Mouse (Mus musculus): ENCODE data around the gene Emc7. TPM values are rescaled to one million over a fixed set of nuclear protein-coding genes. Genes with fewer than 3 reads are reported as not detected.

The Emc7 gene
- polyA plus RNA-seq, 1 experiment from 2014 or later = 18.5 TPM

Other genes starting within 250 kb of the Emc7 start
- gene Lpcat4, start 215.5 kb upstream of the Emc7 start, polyA plus RNA-seq (2016; fragmentation: Nextera tagmentation; extraction: Ambion mirVana) = 18.4 and 18.6 TPM in 2 replicates
- not detected in 2 replicates for gene Nutm1, start 195.7 kb upstream of the Emc7 start, polyA plus RNA-seq (2016; fragmentation: Nextera tagmentation; extraction: Ambion mirVana)
- 159 and 169 TPM in 2 replicates for gene Nop10, start 193.1 kb upstream of the Emc7 start, polyA plus RNA-seq (2016; fragmentation: Nextera tagmentation; extraction: Ambion mirVana)
- gene Slc12a6, start 189.2 kb upstream of the Emc7 start, polyA plus RNA-seq (2016; fragmentation: Nextera tagmentation; extraction: Ambion mirVana) = 15.1 and 17.7 TPM in 2 replicates
- not detected in 2 replicates for gene Gm21985, start 188.7 kb upstream of the Emc7 start, polyA plus RNA-seq (2016; fragmentation: Nextera tagmentation; extraction: Ambion mirVana)
- 86.2 and 91.4 TPM in 2 replicates for gene Emc4, start 87.0 kb upstream of the Emc7 start, polyA plus RNA-seq (2016; fragmentation: Nextera tagmentation; extraction: Ambion mirVana)
- gene Katnbl1, start 75.8 kb upstream of the Emc7 start, polyA plus RNA-seq (2016; fragmentation: Nextera tagmentation; extraction: Ambion mirVana) = 28.1 and 29.3 TPM in 2 replicates
- not detected in 2 replicates for gene Chrm5, start 25.8 kb downstream of the Emc7 start, polyA plus RNA-seq (2016; fragmentation: Nextera tagmentation; extraction: Ambion mirVana)
- 11.7 and 12.1 TPM in 2 replicates for gene Aven, start 38.0 kb downstream of the Emc7 start, polyA plus RNA-seq (2016; fragmentation: Nextera tagmentation; extraction: Ambion mirVana)